Mouse (Mus musculus) bone marrow, adult 2 months (tissue): Measurements from ENCODE around the gene Aebp1. TPM values are rescaled to one million over a fixed set of nuclear protein-coding genes. Genes with fewer than 3 reads are reported as not detected.

Source experiments
- H3K27ac ChIP-seq: fragments of 200-500 bp; 2 replicates; pipeline ENCODE4 v1.5.1; 2012; ENCODE audit warnings: low read depth, mild to moderate bottlenecking, control low read depth, inconsistent platforms, low read length; ENCODE audit not compliant: control insufficient read depth, poor library complexity, insufficient read depth
- H3K4me1 ChIP-seq: fragments of 200-500 bp; 2 replicates; pipeline ENCODE4 v1.6.1; 2011; ENCODE audit warnings: low read length; ENCODE audit not compliant: control insufficient read depth, insufficient read depth
- H3K4me3 ChIP-seq: fragments of 200-500 bp; replicated peaks from 2 replicates; pipeline ENCODE3; 2011; ENCODE audit warnings: mild to moderate bottlenecking, low read depth, low read length, control low read depth; ENCODE audit not compliant: control insufficient read depth
- CTCF ChIP-seq: fragments of 200-500 bp; IDR thresholded peaks from 2 replicates; pipeline ENCODE4 v1.5.1; 2011; ENCODE audit warnings: low read length, control low read depth; ENCODE audit not compliant: control insufficient read depth, insufficient read depth
- POLR2A ChIP-seq: fragments of 200-500 bp; IDR thresholded peaks from 2 replicates; pipeline ENCODE4 v1.6.1; 2011; ENCODE audit warnings: low read depth, mild to moderate bottlenecking, control low read depth, low read length, borderline replicate concordance; ENCODE audit not compliant: control insufficient read depth
- WGBS: fragments of 180-500 bp; shearing (Covaris S2); methylation state at CpG from one replicate; pipeline ENCODE4 v1.1.7; 2018; 5-methylcytosine and 5-hydroxymethylcytosine counted together
- polyA plus RNA-seq: library from polyadenylated mRNA; stranded (reverse); fragments of >200 nt; gene quantifications from 2 replicates; pipeline ENCODE4 v1.2.4, GENCODE M21; 2011; ENCODE audit warnings: low replicate concordance; ENCODE audit not compliant: missing spikeins, insufficient read depth, insufficient read length

Gene Aebp1
- polyA plus RNA-seq = 0.84 and 2.3 TPM in 2 replicates

DNA sequence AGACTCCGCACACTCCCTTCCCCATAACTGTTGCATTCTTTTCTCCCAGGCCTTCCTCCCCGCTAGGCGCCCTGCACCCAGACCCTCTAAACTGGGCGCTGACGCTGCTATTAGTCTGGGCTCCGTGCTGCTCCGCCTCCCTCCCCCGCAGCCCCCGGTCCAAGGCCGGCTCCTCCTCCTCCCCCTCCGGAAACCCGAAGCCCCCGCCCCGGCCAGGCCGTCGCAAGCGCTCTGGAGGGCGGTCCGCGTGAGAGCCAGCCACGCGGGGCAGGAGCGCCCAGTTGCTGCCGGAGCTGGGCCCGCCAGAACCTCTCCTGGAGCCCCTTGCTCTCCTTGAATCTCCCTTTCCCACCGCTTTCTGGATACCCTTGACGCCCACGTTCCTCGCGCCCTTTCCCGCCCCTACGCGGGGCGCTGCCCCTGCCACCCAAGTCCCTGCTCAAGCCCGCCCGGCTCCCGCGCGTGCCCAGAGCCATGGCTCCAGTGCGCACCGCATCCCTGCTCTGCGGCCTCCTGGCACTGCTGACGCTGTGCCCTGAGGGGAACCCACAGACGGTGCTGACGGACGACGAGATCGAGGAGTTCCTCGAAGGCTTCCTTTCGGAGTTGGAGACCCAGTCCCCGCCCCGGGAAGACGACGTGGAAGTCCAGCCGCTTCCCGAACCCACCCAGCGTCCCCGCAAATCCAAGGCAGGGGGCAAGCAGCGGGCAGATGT, at the start of gene Aebp1:
Gene Aebp1 (plus strand): TSS at position 270 of the 716 bp plus-strand sequence.
- TF ChIP-seq POLR2A (no peak), CTCF (no peak)
- WGBS = 5% methylated on average over 59 of the region's 59 CpGs
- H3K4me1 ChIP-seq = no peaks in the 10 kb centered on the region
- H3K27ac ChIP-seq = no peak within 1 kb of the TSS
- H3K4me3 ChIP-seq = no peak within 1 kb of the TSS

DNA sequence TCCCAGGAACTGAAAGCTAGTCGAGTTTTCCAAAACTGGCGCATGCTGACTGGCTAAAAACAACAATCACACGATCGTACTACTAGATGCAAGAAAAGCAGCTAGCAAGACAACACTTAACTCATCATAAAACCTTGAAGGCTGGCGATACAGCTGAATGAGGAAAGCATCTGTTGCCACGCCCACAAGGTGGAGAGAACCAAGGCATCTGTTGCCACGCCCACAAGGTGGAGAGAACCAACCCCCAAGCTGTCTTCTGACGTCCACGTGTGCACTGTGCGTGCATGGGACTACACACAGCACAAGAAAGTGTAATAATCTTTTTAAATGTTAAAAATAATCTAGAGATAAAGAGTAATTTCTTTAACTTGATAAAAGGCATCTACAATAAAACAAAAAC, 48.4 kb upstream of the Aebp1 start:
- TF ChIP-seq POLR2A (no peak), CTCF (no peak)

DNA sequence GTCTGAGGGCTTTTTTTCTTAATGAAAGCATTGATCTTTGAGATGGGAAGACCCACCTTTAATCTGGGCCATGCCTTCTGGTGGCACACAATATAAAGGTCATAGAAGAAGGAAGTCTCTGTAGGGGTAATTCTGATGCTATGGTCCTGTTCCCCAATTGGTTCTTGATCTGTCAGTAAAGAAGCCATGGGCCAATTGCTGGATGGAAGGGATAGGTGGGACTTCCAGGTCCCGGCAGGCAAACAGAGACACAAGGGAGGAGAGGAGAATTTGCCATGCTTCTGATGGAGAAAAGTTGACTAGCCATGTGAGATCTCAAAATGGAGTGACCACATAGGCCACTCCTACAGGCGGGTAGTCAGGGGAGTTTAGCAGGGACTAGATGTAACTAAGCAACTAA, 42.5 kb upstream of the Aebp1 start:
- Histone ChIP-seq H3K27ac (no peak overlapping the region), H3K4me3 (no peak overlapping the region), H3K4me1 (no peaks in the 10 kb centered on the region)
- no peak for TF ChIP-seq CTCF
- no peak for TF ChIP-seq POLR2A
- WGBS = 62% methylated on average over 2 of the region's 2 CpGs

More for the DNA sequence above, 48.4 kb upstream of the Aebp1 start:
- WGBS = 74% methylated on average over 10 of the region's 10 CpGs
- Histone ChIP-seq H3K4me3 (no peak overlapping the region), H3K4me1 (no peaks in the 10 kb centered on the region), H3K27ac (no peak overlapping the region)

GRCm38 (mm10) chr11:5825432-5825831, 36.3 kb upstream of the Aebp1 start:
- peaks cover 4% of the 10 kb centered on the region for H3K4me1 ChIP-seq
- TF ChIP-seq POLR2A (no peak), CTCF (no peak)
- H3K4me3 ChIP-seq = no peak overlapping the region
- no peak overlapping the region for H3K27ac ChIP-seq

GRCm38 (mm10) chr11:5827931-5828330, 33.8 kb upstream of the Aebp1 start:
- 76% methylated on average over 5 of the region's 5 CpGs for WGBS
- H3K4me1 ChIP-seq = peaks cover 4% of the 10 kb centered on the region
- TF ChIP-seq POLR2A (no peak), CTCF (no peak)
- no peak overlapping the region for H3K27ac ChIP-seq
- H3K4me3 ChIP-seq = no peak overlapping the region

- Histone ChIP-seq H3K4me1 (peaks cover 4% of the 10 kb centered on the region), H3K27ac (no peak overlapping the region), H3K4me3 (no peak overlapping the region)
- TF ChIP-seq CTCF (no peak), POLR2A (no peak)
- WGBS = 61% methylated on average over 11 of the region's 11 CpGs
Observed at GRCm38 (mm10) chr11:5828509-5829191, 33.1 kb upstream of the Aebp1 start.

- 20% methylated on average over 12 of the region's 12 CpGs for WGBS
- H3K27ac ChIP-seq = peak overlapping the region; percentile 5; the same call in 1 of the 2 replicates
Observed at GRCm38 (mm10) chr11:5829327-5829726, 32.4 kb upstream of the Aebp1 start.

GRCm38 (mm10) chr11:5834506-5834905, 27.2 kb upstream of the Aebp1 start:
- 81% methylated on average over 9 of the region's 9 CpGs for WGBS
- peaks cover 8% of the 10 kb centered on the region for H3K4me1 ChIP-seq
- no peak overlapping the region for H3K4me3 ChIP-seq
- no peak overlapping the region for H3K27ac ChIP-seq
- TF ChIP-seq POLR2A (no peak), CTCF (no peak)

More at GRCm38 (mm10) chr11:5829327-5829726, 32.4 kb upstream of the Aebp1 start:
- no peak for TF ChIP-seq CTCF
- no peak for TF ChIP-seq POLR2A
- H3K4me1 ChIP-seq = peaks cover 7% of the 10 kb centered on the region
- no peak overlapping the region for H3K4me3 ChIP-seq

DNA sequence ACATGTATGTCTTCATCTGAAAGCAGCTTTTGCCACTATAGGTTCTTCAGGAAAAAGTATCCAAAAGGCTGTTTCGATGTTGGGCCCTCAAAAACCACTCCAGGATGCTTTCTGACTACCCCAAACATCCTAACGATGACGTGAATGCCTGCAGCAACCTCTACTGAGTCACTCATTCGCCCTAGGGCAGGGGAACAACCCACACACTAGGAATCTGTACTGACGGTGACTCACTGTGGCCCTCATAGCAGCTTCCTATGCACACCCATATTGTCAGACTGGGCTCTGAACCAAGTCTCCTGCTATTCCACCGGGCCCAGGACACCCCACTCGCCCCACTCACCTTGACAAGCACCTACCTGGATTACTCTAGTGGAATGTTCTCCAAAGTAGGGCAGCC, 26.7 kb upstream of the Aebp1 start:
- H3K27ac ChIP-seq = peak overlapping the region; percentile 54
- TF ChIP-seq CTCF (no peak), POLR2A (no peak)
- no peak overlapping the region for H3K4me3 ChIP-seq
- WGBS = 83% methylated on average over 7 of the region's 7 CpGs
- peaks cover 5% of the 10 kb centered on the region for H3K4me1 ChIP-seq
